Comparison of ENCODE assay signal across 8 mouse cellular contexts in the genomic region with DNA sequence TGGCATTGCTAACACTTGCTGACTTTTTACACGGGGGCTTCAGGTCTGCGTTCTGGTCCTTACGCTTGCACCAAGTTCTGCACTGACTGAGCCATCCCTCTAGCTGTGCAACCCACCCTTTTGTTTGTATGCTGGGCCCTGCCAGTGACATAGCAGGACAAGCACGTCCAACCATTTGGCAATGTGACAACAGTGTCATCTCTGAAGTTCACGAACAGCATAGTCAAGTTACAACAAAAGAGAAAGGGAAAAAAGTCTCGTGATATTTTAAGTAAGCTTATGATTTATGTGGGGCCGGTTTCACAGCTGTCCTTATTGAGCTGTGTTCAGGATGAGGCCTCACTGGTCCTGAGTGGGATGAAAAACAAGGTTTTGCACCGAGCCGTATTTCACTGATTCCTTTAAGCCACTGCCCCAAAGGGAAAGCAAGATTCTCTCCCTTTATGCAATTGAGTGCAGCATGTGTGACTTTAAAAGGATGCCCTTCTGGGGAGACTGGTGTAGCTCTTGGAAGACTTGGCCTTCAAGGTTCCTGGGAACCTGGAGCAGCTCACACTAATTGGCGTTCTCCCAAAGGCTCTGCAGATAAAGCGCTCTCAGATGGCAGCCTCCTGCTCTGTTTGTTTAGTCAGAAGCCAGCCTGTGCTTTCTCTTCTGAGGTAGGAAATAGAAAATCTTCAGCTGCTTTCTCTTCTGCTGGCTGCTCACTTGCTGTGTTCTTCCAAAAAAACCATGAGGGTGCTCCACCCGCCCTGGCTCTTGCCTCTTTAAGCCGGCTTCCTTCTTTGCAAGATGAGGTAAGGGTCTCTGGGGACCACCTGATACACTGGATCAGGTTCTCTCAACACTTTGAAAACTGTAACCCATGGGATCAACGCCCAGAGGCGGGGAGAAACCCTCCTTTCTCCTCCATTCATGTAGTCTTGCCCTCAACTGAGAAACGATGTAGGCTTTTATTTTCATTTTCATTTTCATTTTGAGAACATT. TPM values are rescaled to one million over a fixed set of nuclear protein-coding genes. Genes with fewer than 3 reads are reported as not detected.
DNase-seq lines count a peak whose midpoint lies in the region; ATAC-seq lines count a peak whose summit lies in the region.

No protein-coding gene starts in this region.

- H3K4me2 ChIP-seq in embryonic facial prominence, embryonic 13.5 days: no peak overlapping the region; the same call in 1 of the 2 replicates

- 70% methylated on average over 16 of the region's 16 CpGs for WGBS in embryonic facial prominence, embryonic 13.5 days
- 84% methylated on average over 16 of the region's 16 CpGs for WGBS in embryonic facial prominence, embryonic 10.5 days

- no peaks in the 10 kb centered on the region for H3K27me3 ChIP-seq in embryonic facial prominence, embryonic 13.5 days
- H3K27me3 ChIP-seq in embryonic facial prominence, embryonic 10.5 days (replicated peaks; ENCODE audit: low read depth, poor library complexity, severe bottlenecking): no peaks in the 10 kb centered on the region

- no peaks in the 10 kb centered on the region for H3K36me3 ChIP-seq in embryonic facial prominence, embryonic 13.5 days
- H3K36me3 ChIP-seq in embryonic facial prominence, embryonic 10.5 days (replicated peaks): no peaks in the 10 kb centered on the region

- DNase-seq in embryonic facial prominence, embryonic 10.5 days (ENCODE audit: low spot score): no peak
- DNase-seq in ovary, adult 18-20 months (ENCODE audit: low spot score): peak; percentile 58
- no peak for DNase-seq in ovary, postnatal 10 days (ENCODE audit: low spot score)
- peak; percentile 32 for DNase-seq in layer of hippocampus, adult 8-10 months (ENCODE audit: low spot score in 2 of 2)
- DNase-seq in yolk sac, embryonic 10.5 days (ENCODE audit: low spot score): no peak

- ATAC-seq in embryonic facial prominence, embryonic 13.5 days (ENCODE audit: insufficient number of reproducible peaks, insufficient read depth, low FRiP score, low TSS enrichment, low read depth): no peak
- ATAC-seq in granulocyte monocyte progenitor cell, adult 5-6 weeks (replicated peaks; ENCODE audit: poor library complexity, severe bottlenecking): peak; percentile 46
- ATAC-seq in megakaryocyte-erythroid progenitor cell, adult 5-6 weeks (replicated peaks; ENCODE audit: low FRiP score, low TSS enrichment, poor library complexity, severe bottlenecking): peak; percentile 61

- H3K27ac ChIP-seq in embryonic facial prominence, embryonic 13.5 days: peak overlapping the region; percentile 24; the same call in 1 of the 2 replicates
- H3K27ac ChIP-seq in embryonic facial prominence, embryonic 10.5 days (replicated peaks): no peak overlapping the region

- H3K4me1 ChIP-seq in embryonic facial prominence, embryonic 13.5 days: peaks cover 13% of the 10 kb centered on the region
- peaks cover 18% of the 10 kb centered on the region; the same call in 1 of the 2 replicates for H3K4me1 ChIP-seq in embryonic facial prominence, embryonic 10.5 days

- H3K9ac ChIP-seq in embryonic facial prominence, embryonic 13.5 days: no peak overlapping the region

- no peak overlapping the region for H3K4me3 ChIP-seq in embryonic facial prominence, embryonic 13.5 days
- no peak overlapping the region for H3K4me3 ChIP-seq in embryonic facial prominence, embryonic 10.5 days

- H3K9me3 ChIP-seq in embryonic facial prominence, embryonic 13.5 days: no peaks in the 10 kb centered on the region
- no peaks in the 10 kb centered on the region for H3K9me3 ChIP-seq in embryonic facial prominence, embryonic 10.5 days

RNA-seq across cellular contexts. Expression of a gene that starts 34.5 kb away (rescaled TPM):
- polyA plus RNA-seq in embryonic facial prominence, embryonic 13.5 days (2015; fragmentation: Nextera tagmentation; extraction: Ambion mirVana): 1.4 and 2.6 TPM in 2 replicates
- polyA plus RNA-seq in embryonic facial prominence, embryonic 10.5 days (2016; fragmentation: Nextera tagmentation; extraction: Ambion mirVana): 1.9 and 2.2 TPM in 2 replicates
- not detected in 2 replicates for total RNA-seq in granulocyte monocyte progenitor cell, adult 5-6 weeks (2014; fragmentation: Nextera tagmentation)
- total RNA-seq in granulocyte monocyte progenitor cell, adult 5-6 weeks (2017): not detected in 2 replicates
- 1 to 10 TPM in 3 of 4 experiments, under 1 TPM in 1; 0.59 to 1.6 (median 1.3) TPM for total RNA-seq in layer of hippocampus, adult 8-10 months (2022)
- not detected in 2 replicates for total RNA-seq in megakaryocyte-erythroid progenitor cell, adult 5-6 weeks (2014; fragmentation: Nextera tagmentation)
- not detected in 2 replicates for total RNA-seq in megakaryocyte-erythroid progenitor cell, adult 5-6 weeks (2017)

RNA-seq across cellular contexts. Expression of a gene that starts 35.3 kb away (rescaled TPM):
- 1.8 TPM in 2 replicates for polyA plus RNA-seq in embryonic facial prominence, embryonic 13.5 days (2015; fragmentation: Nextera tagmentation; extraction: Ambion mirVana)
- polyA plus RNA-seq in embryonic facial prominence, embryonic 10.5 days (2016; fragmentation: Nextera tagmentation; extraction: Ambion mirVana): 3.3 and 3.8 TPM in 2 replicates
- 0.30 TPM in 1 of 2 replicates, not detected in the other for total RNA-seq in granulocyte monocyte progenitor cell, adult 5-6 weeks (2014; fragmentation: Nextera tagmentation)
- 0.60 and 1.8 TPM in 2 replicates for total RNA-seq in granulocyte monocyte progenitor cell, adult 5-6 weeks (2017)
- 10 to 100 TPM; 64.9 to 68.6 (median 65.5) TPM for total RNA-seq in layer of hippocampus, adult 8-10 months (2022)
- 0.07 and 0.57 TPM in 2 replicates for total RNA-seq in megakaryocyte-erythroid progenitor cell, adult 5-6 weeks (2014; fragmentation: Nextera tagmentation)
- total RNA-seq in megakaryocyte-erythroid progenitor cell, adult 5-6 weeks (2017): 0.84 and 1.4 TPM in 2 replicates

Comparison
In these comparisons a context has a peak if more than half of its experiments do, and no peak if none do; other contexts are left out.
1. DNase-seq: peak in ovary, adult 18-20 months (single experiment) and layer of hippocampus, adult 8-10 months (2 of 2); none in embryonic facial prominence, embryonic 10.5 days (single experiment), ovary, postnatal 10 days (single experiment) and yolk sac, embryonic 10.5 days (single experiment).
2. RNA of a gene that starts 35.3 kb away (total RNA-seq): 64.9 to 68.6 TPM in layer of hippocampus, adult 8-10 months; 0.30 to 1.8 TPM in granulocyte monocyte progenitor cell, adult 5-6 weeks and 0.07 to 1.4 TPM in megakaryocyte-erythroid progenitor cell, adult 5-6 weeks; every median in the first group is over 10 times any median in the second.